Mouse (Mus musculus) G1E (cell line): ENCODE data around the gene Mecom. TPM values are rescaled to one million over a fixed set of nuclear protein-coding genes. Genes with fewer than 3 reads are reported as not detected.
"Not testable (repeated sequence)": the region's sequence is repeated elsewhere in the genome, so short reads cannot be mapped to it uniquely, and the experiment has no call there.

Experiments
- ATAC-seq: 2 replicates; pipeline ENCODE4 v1.8.0; 2016; ENCODE audit warnings: mild to moderate bottlenecking; ENCODE audit not compliant: insufficient number of reproducible peaks, poor library complexity, low FRiP score, severe bottlenecking; ENCODE audit errors: extremely low read depth
- DNase-seq: peaks from one replicate; pipeline ENCODE4 v3.0.0; 2012; ENCODE audit warnings: low spot score
- H3K27me3 ChIP-seq: 2 replicates; pipeline ENCODE4 v1.6.1; 2012; ENCODE audit warnings: mild to moderate bottlenecking, low read length, inconsistent platforms; ENCODE audit not compliant: insufficient read depth
- H3K36me3 ChIP-seq: replicated peaks from 2 replicates; pipeline ENCODE3; 2012; ENCODE audit warnings: mild to moderate bottlenecking, inconsistent platforms
- H3K4me1 ChIP-seq: 2 replicates; pipeline ENCODE4 v1.6.1; 2012; ENCODE audit warnings: low read depth, low read length, inconsistent platforms, mixed read lengths; ENCODE audit not compliant: insufficient read depth
- H3K4me3 ChIP-seq: 2 replicates; pipeline ENCODE4 v1.5.1; 2012; ENCODE audit warnings: low read depth, mild to moderate bottlenecking, inconsistent platforms, low read length, moderate library complexity, mixed read lengths
- H3K9me3 ChIP-seq: replicated peaks from 2 replicates; pipeline ENCODE4 v1.6.1; 2012; ENCODE audit warnings: inconsistent platforms
- CTCF ChIP-seq: IDR thresholded peaks from 2 replicates; pipeline ENCODE4 v1.5.1; 2012; ENCODE audit warnings: low read depth, low read length, inconsistent platforms, mixed read lengths
- GATA1 ChIP-seq: IDR thresholded peaks from 2 replicates; pipeline ENCODE4 v1.6.1; 2012; ENCODE audit warnings: borderline replicate concordance, low read length, inconsistent platforms, mixed read lengths
- GATA2 ChIP-seq: IDR thresholded peaks from 2 replicates; pipeline ENCODE4 v1.6.1; 2012; ENCODE audit warnings: low read depth, low read length, inconsistent platforms, borderline replicate concordance
- POLR2AphosphoS5 ChIP-seq: IDR thresholded peaks from 2 replicates; pipeline ENCODE4 v1.6.1; 2012; ENCODE audit warnings: low read depth, low read length, inconsistent platforms; ENCODE audit not compliant: insufficient replicate concordance
- TAL1 ChIP-seq: conservative IDR thresholded peaks from 2 replicates; pipeline ENCODE4 v1.6.1; 2012; ENCODE audit warnings: low read depth, low read length, inconsistent platforms, mixed read lengths
- polyA plus RNA-seq: library from polyadenylated mRNA; stranded (reverse); fragments of >175 nt; gene quantifications from 2 replicates; pipeline ENCODE4 v1.2.3, GENCODE M21; 2012
- total RNA-seq, 2 experiments: library from RNA; stranded (forward) in 1 of 2; stranded (reverse) in 1 of 2; fragments of 200-1000 nt in 1 of 2; fragments of >200 nt in 1 of 2; fragmentation: Nextera tagmentation in 1 of 2; gene quantifications; 2 replicates each; pipeline ENCODE4 v1.2.3; 2014 to 2017

The Mecom gene
- total and polyA plus RNA-seq, 3 experiments, result 0.05 TPM; not detected in 2

DNA sequence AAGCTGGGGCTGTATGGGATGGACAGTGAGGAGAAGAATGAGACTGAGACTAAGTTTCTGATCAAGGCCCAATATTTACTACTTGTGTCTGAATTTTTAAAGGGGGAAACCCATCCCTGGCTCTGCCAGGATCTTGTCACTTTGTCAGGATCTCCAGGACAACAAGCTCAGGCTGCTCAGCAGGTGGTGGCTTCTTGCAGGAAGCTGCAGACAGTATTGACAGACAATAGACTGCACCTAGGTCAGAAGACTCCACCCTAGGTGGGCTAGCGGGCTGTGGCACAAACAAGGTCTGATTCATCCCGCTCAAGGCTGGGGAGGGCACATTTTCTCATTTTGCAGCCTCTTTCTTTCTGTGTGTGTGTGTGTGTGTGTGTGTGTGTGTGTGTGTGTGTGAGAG is 25.7 kb upstream of the Mecom start:
- Histone ChIP-seq H3K9me3 (no peaks in the 10 kb centered on the region), H3K4me1 (no peaks in the 10 kb centered on the region), H3K36me3 (no peaks in the 10 kb centered on the region), H3K4me3 (no peak overlapping the region), H3K27me3 (no peaks in the 10 kb centered on the region; the same call in 1 of the 2 replicates)
- no peak for DNase-seq
- ATAC-seq, result no peak
- TF ChIP-seq TAL1, result no peak
- no peak for TF ChIP-seq GATA1
- no peak for TF ChIP-seq GATA2
- no peak for TF ChIP-seq CTCF
- no peak for TF ChIP-seq POLR2AphosphoS5

- not testable (repeated sequence) for H3K36me3 ChIP-seq, H3K27me3 ChIP-seq, H3K9me3 ChIP-seq, DNase-seq, ATAC-seq, H3K4me3 ChIP-seq, H3K4me1 ChIP-seq
Measured at GRCm38 (mm10) chr3:30566333-30566732, 18.5 kb upstream of the Mecom start.

- no peak for ATAC-seq
- no peaks in the 10 kb centered on the region for H3K4me1 ChIP-seq
- DNase-seq, result no peak
- H3K9me3 ChIP-seq, result no peaks in the 10 kb centered on the region
- H3K27me3 ChIP-seq, result peaks cover 8% of the 10 kb centered on the region; the same call in 1 of the 2 replicates
- no peaks in the 10 kb centered on the region for H3K36me3 ChIP-seq
- H3K4me3 ChIP-seq, result no peak overlapping the region
- TF ChIP-seq TAL1 (no peak), POLR2AphosphoS5 (no peak), CTCF (no peak), GATA1 (no peak), GATA2 (no peak)
Measured at GRCm38 (mm10) chr3:30560677-30561314, 13.0 kb upstream of the Mecom start.

- ATAC-seq (no peak), DNase-seq (no peak)
- Histone ChIP-seq H3K9me3 (no peaks in the 10 kb centered on the region), H3K36me3 (no peaks in the 10 kb centered on the region), H3K4me3 (no peak overlapping the region), H3K4me1 (no peaks in the 10 kb centered on the region), H3K27me3 (no peaks in the 10 kb centered on the region)
- no peak for TF ChIP-seq GATA1
- TF ChIP-seq CTCF, result no peak
- TF ChIP-seq TAL1, result no peak
- no peak for TF ChIP-seq POLR2AphosphoS5
- TF ChIP-seq GATA2, result no peak
Measured at GRCm38 (mm10) chr3:30553741-30554140, 5.9 kb upstream of the Mecom start.

- Histone ChIP-seq H3K4me1 (no peaks in the 10 kb centered on the region), H3K9me3 (no peaks in the 10 kb centered on the region), H3K4me3 (no peak overlapping the region), H3K36me3 (no peaks in the 10 kb centered on the region), H3K27me3 (no peaks in the 10 kb centered on the region)
- TF ChIP-seq CTCF, result no peak
- no peak for TF ChIP-seq POLR2AphosphoS5
- DNase-seq (no peak), ATAC-seq (no peak)
Measured at GRCm38 (mm10) chr3:30550218-30550617, 2.4 kb upstream of the Mecom start.

DNA sequence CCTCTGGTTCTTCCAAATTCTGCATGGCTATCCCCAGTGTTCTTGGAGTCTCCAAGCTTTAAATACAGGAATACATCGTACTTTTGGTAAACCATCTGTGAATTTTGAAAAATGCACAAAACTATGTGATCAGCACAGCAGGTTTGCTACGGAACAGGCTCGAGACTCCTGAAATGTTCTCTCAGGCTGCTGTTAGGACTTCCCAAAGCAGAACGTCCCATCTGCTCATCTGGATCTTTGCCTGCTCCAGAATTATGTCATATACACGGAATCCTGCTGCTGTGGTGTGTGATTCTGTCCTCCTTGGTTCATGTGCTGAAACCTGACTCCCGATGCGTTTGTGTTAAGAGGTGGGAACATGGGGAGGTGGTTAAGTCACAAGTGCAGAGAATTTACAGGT is 1.1 kb upstream of the Mecom start:
- H3K27me3 ChIP-seq, result no peaks in the 10 kb centered on the region
- no peaks in the 10 kb centered on the region for H3K9me3 ChIP-seq
- TF ChIP-seq CTCF, result no peak
- no peak for TF ChIP-seq GATA2
- no peak for TF ChIP-seq POLR2AphosphoS5
- no peak for TF ChIP-seq GATA1
- ATAC-seq (no peak), DNase-seq (no peak)
- H3K4me3 ChIP-seq, result no peak overlapping the region
- no peaks in the 10 kb centered on the region for H3K4me1 ChIP-seq
- H3K36me3 ChIP-seq, result no peaks in the 10 kb centered on the region

- no peaks in the 10 kb centered on the region for H3K27me3 ChIP-seq
- TF ChIP-seq GATA1 (no peak), TAL1 (no peak), GATA2 (no peak), POLR2AphosphoS5 (no peak), CTCF (no peak)
- H3K4me1 ChIP-seq, result no peaks in the 10 kb centered on the region
- H3K36me3 ChIP-seq, result no peaks in the 10 kb centered on the region
- DNase-seq, result no peak
- no peaks in the 10 kb centered on the region for H3K9me3 ChIP-seq
- no peak for ATAC-seq
- H3K4me3 ChIP-seq, result no peak overlapping the region
Measured at GRCm38 (mm10) chr3:30546831-30547369, 908 bp downstream of the Mecom start.
